Mouse (Mus musculus) intestine, postnatal 0 days (tissue): ENCODE data around the gene Prkar2a. TPM values are rescaled to one million over a fixed set of nuclear protein-coding genes. Genes with fewer than 3 reads are reported as not detected.

Source experiments
- ATAC-seq: fragments of 200-750 bp; cut with Nextera tagmentation; 2 replicates; pipeline ENCODE4 v1.8.0; 2017; ENCODE audit warnings: mild to moderate bottlenecking, moderate TSS enrichment, moderate library complexity
- H3K27ac ChIP-seq: fragments of 300-500 bp; sonication (generic); 2 replicates; pipeline ENCODE4 v1.5.1; 2014; ENCODE audit warnings: mild to moderate bottlenecking, low read depth, low read length, moderate library complexity
- H3K27me3 ChIP-seq: fragments of 300-500 bp; sonication (generic); replicated peaks from 2 replicates; pipeline ENCODE4 v1.6.1; 2014; ENCODE audit warnings: low read length, mixed read lengths; ENCODE audit not compliant: control insufficient read depth, insufficient read depth
- H3K36me3 ChIP-seq: fragments of 300-500 bp; sonication (generic); 2 replicates; pipeline ENCODE4 v1.6.1; 2014; ENCODE audit warnings: mild to moderate bottlenecking, moderate library complexity; ENCODE audit not compliant: control insufficient read depth, insufficient read depth
- H3K4me1 ChIP-seq: fragments of 300-500 bp; sonication (generic); replicated peaks from 2 replicates; pipeline ENCODE4 v1.6.1; 2014; ENCODE audit warnings: antibody characterized with exemption, low read length, mixed read lengths; ENCODE audit not compliant: control insufficient read depth, insufficient read depth
- H3K4me2 ChIP-seq: fragments of 300-500 bp; sonication (generic); replicated peaks from 2 replicates; pipeline ENCODE4 v1.6.1; 2014; ENCODE audit warnings: low read depth, mild to moderate bottlenecking, moderate library complexity
- H3K4me3 ChIP-seq: fragments of 300-500 bp; sonication (generic); 2 replicates; pipeline ENCODE4 v1.5.1; 2014; ENCODE audit warnings: low read depth, low read length
- H3K9ac ChIP-seq: fragments of 300-500 bp; sonication (generic); 2 replicates; pipeline ENCODE4 v1.6.1; 2014; ENCODE audit warnings: mild to moderate bottlenecking, low read depth, low read length
- H3K9me3 ChIP-seq: fragments of 300-500 bp; sonication (generic); 2 replicates; pipeline ENCODE4 v1.6.1; 2016; ENCODE audit warnings: mixed run types; ENCODE audit not compliant: control insufficient read depth
- CTCF ChIP-seq: sonication (generic); IDR thresholded peaks from 2 replicates; pipeline ENCODE4 v1.5.1; 2016; ENCODE audit warnings: low read depth, mild to moderate bottlenecking, control low read depth, antibody characterized with exemption, moderate library complexity
- WGBS: fragments of 180-500 bp; shearing (Covaris S2); extraction: QIAGEN DNeasy Blood & Tissue Kit; methylation state at CpG from one replicate; pipeline ENCODE4 v1.1.7; 2014; 5-methylcytosine and 5-hydroxymethylcytosine counted together
- polyA plus RNA-seq: library from polyadenylated mRNA; unstranded; fragments of >200 nt; fragmentation: Nextera tagmentation; extraction: Ambion mirVana; gene quantifications from 2 replicates; pipeline ENCODE4 v1.2.1, GENCODE M21; 2015

Prkar2a gene
- polyA plus RNA-seq, 1 experiment from 2014 or later: 28.3 TPM

- no peaks in the 10 kb centered on the region for H3K36me3 ChIP-seq
- no peaks in the 10 kb centered on the region; the same call in 1 of the 2 replicates for H3K4me1 ChIP-seq
- WGBS: 14% methylated on average over 12 of the region's 12 CpGs
- H3K4me2 ChIP-seq: peak overlapping the region; percentile 40; the same call in 1 of the 2 replicates
- no peaks in the 10 kb centered on the region for H3K9me3 ChIP-seq
- no peak overlapping the region for H3K4me3 ChIP-seq
- no peaks in the 10 kb centered on the region for H3K27me3 ChIP-seq
- TF ChIP-seq CTCF: no peak
- H3K9ac ChIP-seq: no peak overlapping the region
- ATAC-seq: peak; percentile 89
- H3K27ac ChIP-seq: peak overlapping the region; percentile 76
These were observed 14.4 kb downstream of the Prkar2a start for GRCm38 (mm10) chr9:108703373-108704110.

- no peak for ATAC-seq
- Histone ChIP-seq H3K36me3 (no peaks in the 10 kb centered on the region), H3K4me1 (no peaks in the 10 kb centered on the region; the same call in 1 of the 2 replicates), H3K9ac (no peak overlapping the region), H3K9me3 (no peaks in the 10 kb centered on the region), H3K27ac (peak overlapping the region; percentile 29), H3K4me2 (no peak overlapping the region; the same call in 1 of the 2 replicates), H3K4me3 (no peak overlapping the region), H3K27me3 (no peaks in the 10 kb centered on the region)
- no peak for TF ChIP-seq CTCF
- WGBS: 55% methylated on average over 7 of the region's 7 CpGs
These were observed 15.5 kb downstream of the Prkar2a start for GRCm38 (mm10) chr9:108704591-108704990.

GRCm38 (mm10) chr9:108707212-108707611 lies 18.1 kb downstream of the Prkar2a start:
- Histone ChIP-seq H3K27ac (no peak overlapping the region), H3K4me3 (no peak overlapping the region), H3K9me3 (no peaks in the 10 kb centered on the region), H3K4me2 (no peak overlapping the region), H3K27me3 (no peaks in the 10 kb centered on the region), H3K9ac (no peak overlapping the region), H3K36me3 (no peaks in the 10 kb centered on the region), H3K4me1 (no peaks in the 10 kb centered on the region; the same call in 1 of the 2 replicates)
- WGBS: 64% methylated on average over 2 of the region's 2 CpGs
- TF ChIP-seq CTCF: no peak
- no peak for ATAC-seq

- no peak overlapping the region for H3K4me2 ChIP-seq
- no peak for TF ChIP-seq CTCF
- no peaks in the 10 kb centered on the region; the same call in 1 of the 2 replicates for H3K4me1 ChIP-seq
- H3K27ac ChIP-seq: no peak overlapping the region
- H3K9ac ChIP-seq: no peak overlapping the region
- no peak overlapping the region for H3K4me3 ChIP-seq
- no peaks in the 10 kb centered on the region for H3K9me3 ChIP-seq
- WGBS: 89% methylated on average over 8 of the region's 8 CpGs
- H3K27me3 ChIP-seq: no peaks in the 10 kb centered on the region
- H3K36me3 ChIP-seq: no peaks in the 10 kb centered on the region
- no peak for ATAC-seq
These were observed 19.7 kb downstream of the Prkar2a start for GRCm38 (mm10) chr9:108708833-108709232.

- Histone ChIP-seq H3K9ac (no peak overlapping the region), H3K27ac (no peak overlapping the region), H3K4me2 (no peak overlapping the region), H3K36me3 (no peaks in the 10 kb centered on the region), H3K4me1 (no peaks in the 10 kb centered on the region), H3K27me3 (no peaks in the 10 kb centered on the region), H3K4me3 (no peak overlapping the region), H3K9me3 (no peaks in the 10 kb centered on the region)
- ATAC-seq: no peak
- no peak for TF ChIP-seq CTCF
- WGBS: 77% methylated on average over 7 of the region's 7 CpGs
These were observed 21.7 kb downstream of the Prkar2a start for GRCm38 (mm10) chr9:108710767-108711166.

GRCm38 (mm10) chr9:108716199-108716598 lies 27.1 kb downstream of the Prkar2a start:
- H3K4me2 ChIP-seq: no peak overlapping the region
- H3K9me3 ChIP-seq: no peaks in the 10 kb centered on the region
- no peak overlapping the region for H3K9ac ChIP-seq
- H3K27me3 ChIP-seq: no peaks in the 10 kb centered on the region
- H3K4me1 ChIP-seq: no peaks in the 10 kb centered on the region
- peaks cover 19% of the 10 kb centered on the region for H3K36me3 ChIP-seq
- no peak overlapping the region for H3K27ac ChIP-seq
- no peak for TF ChIP-seq CTCF
- H3K4me3 ChIP-seq: no peak overlapping the region
- no peak for ATAC-seq
- 93% methylated on average over 4 of the region's 4 CpGs for WGBS
